Mouse (Mus musculus): ENCODE data around the gene Ccl3.

Ccl3 gene

GRCm38 (mm10) chr11:83623586-83623985, 25.6 kb downstream of the Ccl3 start:
- intact Hi-C loops (cut with DNase I) = no loop called here

- intact Hi-C loops (cut with DNase I) = no loop called here
Observed at GRCm38 (mm10) chr11:83619037-83619436, 30.1 kb downstream of the Ccl3 start.

- intact Hi-C loops (cut with DNase I) = no loop called here
Observed at GRCm38 (mm10) chr11:83618238-83618637, 30.9 kb downstream of the Ccl3 start.

GRCm38 (mm10) chr11:83616586-83616985, 32.6 kb downstream of the Ccl3 start:
- intact Hi-C loops (cut with DNase I) = no loop called here

- intact Hi-C loops (cut with DNase I) = no loop called here
Observed at GRCm38 (mm10) chr11:83610900-83611299, 38.3 kb downstream of the Ccl3 start.

- intact Hi-C loops (cut with DNase I) = no loop called here
Observed at GRCm38 (mm10) chr11:83606396-83606795, 42.8 kb downstream of the Ccl3 start.

- intact Hi-C loops (cut with DNase I) = no loop called here
Observed at GRCm38 (mm10) chr11:83605535-83605934, 43.6 kb downstream of the Ccl3 start.

- intact Hi-C loops (cut with DNase I) = no loop called here
Observed at GRCm38 (mm10) chr11:83604698-83605097, 44.5 kb downstream of the Ccl3 start.

- intact Hi-C loops (cut with DNase I) = no loop called here
Observed at GRCm38 (mm10) chr11:83603399-83603798, 45.8 kb downstream of the Ccl3 start.

- intact Hi-C loops (cut with DNase I) = no loop called here
Observed at GRCm38 (mm10) chr11:83600576-83600975, 48.6 kb downstream of the Ccl3 start.

GRCm38 (mm10) chr11:83598991-83599390, 50.2 kb downstream of the Ccl3 start:
- intact Hi-C loops (cut with DNase I) = no loop called here

GRCm38 (mm10) chr11:83598207-83598837, 50.8 kb downstream of the Ccl3 start:
- intact Hi-C loops (cut with DNase I) = no loop called here

All from adrenal gland (tissue).